ENCODE assay signal across 9 mouse cellular contexts in genomic region chr5:142909576-142910278, GRCm38 (mm10). TPM values are rescaled to one million over a fixed set of nuclear protein-coding genes. Genes with fewer than 3 reads are reported as not detected.
A peak's percentile ranks its signal among the peaks of the same experiment; 100 is the strongest.
DNase-seq lines count a peak whose midpoint lies in the region; ATAC-seq and TF ChIP-seq lines count a peak whose summit lies in the region.
"Had no signal": no experiment of that assay in that cellular context is flagged by ENCODE, and none has a peak within 500 bp of the region (broad histone marks: within the 10 kb centered on the region; RNA-seq: fewer than 3 reads in every experiment).

No protein-coding gene starts in this region.

- WGBS in embryonic facial prominence, embryonic 15.5 days = 43% methylated on average over 8 of the region's 8 CpGs
- 59% methylated on average over 8 of the region's 8 CpGs for WGBS in hindbrain, embryonic 15.5 days
- 12% methylated on average over 8 of the region's 8 CpGs for WGBS in liver, adult 2 months

- peak; percentile 64 to 76 for DNase-seq in thymus, adult 18-20 months
- DNase-seq in thymus, postnatal 25 days = no peak
- peak; percentile 77 for DNase-seq in liver, adult 2 months (ENCODE audit: extremely low read depth, low read depth, low spot score)
- DNase-seq in right cerebral cortex, postnatal 36 days (ENCODE audit: low spot score in 2 of 2) = no peak

- no peak overlapping the region for H3ac ChIP-seq in myocyte (ENCODE audit: control insufficient read depth, insufficient read length)

- peak overlapping the region; percentile 100 for H3K27ac ChIP-seq in embryonic facial prominence, embryonic 15.5 days (replicated peaks)
- peak overlapping the region; percentile 100 for H3K27ac ChIP-seq in hindbrain, embryonic 15.5 days (replicated peaks)
- peak overlapping the region; percentile 87 for H3K27ac ChIP-seq in liver, adult 2 months (replicated peaks; ENCODE audit: insufficient read depth, low read depth, low read length)

- peaks cover 7% of the 10 kb centered on the region for H3K36me3 ChIP-seq in embryonic facial prominence, embryonic 15.5 days
- H3K36me3 ChIP-seq in hindbrain, embryonic 15.5 days = peaks cover 7% of the 10 kb centered on the region
- peaks cover 7% of the 10 kb centered on the region for H3K36me3 ChIP-seq in liver, adult 2 months (ENCODE audit: control insufficient read depth, insufficient read depth, low read length)
- H3K36me3 ChIP-seq in myocyte (ENCODE audit: control insufficient read depth, insufficient read depth) = peaks cover 8% of the 10 kb centered on the region

- ATAC-seq in embryonic facial prominence, embryonic 15.5 days (ENCODE audit: insufficient number of reproducible peaks, low FRiP score, low TSS enrichment, low read depth) = no peak
- no peak for ATAC-seq in hindbrain, embryonic 15.5 days (ENCODE audit: low FRiP score, low read depth)
- no peak for ATAC-seq in frontal cortex, adult (ENCODE audit: low TSS enrichment)

- H3K79me2 ChIP-seq in liver, adult 2 months (ENCODE audit: control insufficient read depth, insufficient read depth, low read length) = peaks cover 3% of the 10 kb centered on the region; the same call in 1 of the 2 replicates
- H3K79me2 ChIP-seq in myocyte (ENCODE audit: control insufficient read depth, insufficient read depth) = peaks cover 34% of the 10 kb centered on the region

- no peaks in the 10 kb centered on the region for H3K27me3 ChIP-seq in embryonic facial prominence, embryonic 15.5 days
- H3K27me3 ChIP-seq in hindbrain, embryonic 15.5 days = no peaks in the 10 kb centered on the region
- no peaks in the 10 kb centered on the region for H3K27me3 ChIP-seq in liver, adult 2 months (ENCODE audit: control insufficient read depth, insufficient read depth, low read length)
- no peaks in the 10 kb centered on the region for H3K27me3 ChIP-seq in myocyte (ENCODE audit: control insufficient read depth, insufficient read depth, insufficient read length)

- no peak for TF ChIP-seq POLR2A in liver, adult 2 months (IDR thresholded peaks at IDR 0.05; ENCODE audit: extremely low read depth, insufficient read depth, low read length)
- TF ChIP-seq POLR2A in myocyte (IDR thresholded peaks at IDR 0.05; ENCODE audit: insufficient read length, low read depth) = peak; percentile 16

- TF ChIP-seq CTCF in liver, adult 2 months (IDR thresholded peaks at IDR 0.05; ENCODE audit: low read depth, low read length) = no peak

- peaks cover 38% of the 10 kb centered on the region for H3K4me1 ChIP-seq in embryonic facial prominence, embryonic 15.5 days
- peaks cover 32% of the 10 kb centered on the region for H3K4me1 ChIP-seq in hindbrain, embryonic 15.5 days (replicated peaks)
- H3K4me1 ChIP-seq in liver, adult 2 months (ENCODE audit: control insufficient read depth, insufficient read depth, low read length) = peaks cover 37% of the 10 kb centered on the region

- no peak overlapping the region for H3K9ac ChIP-seq in embryonic facial prominence, embryonic 15.5 days
- H3K9ac ChIP-seq in hindbrain, embryonic 15.5 days = no peak overlapping the region
- H3K9ac ChIP-seq in liver, adult 2 months (ENCODE audit: low read depth, low read length) = peak overlapping the region; percentile 12

- H3K4me3 ChIP-seq in embryonic facial prominence, embryonic 15.5 days (replicated peaks) = no peak overlapping the region
- no peak overlapping the region for H3K4me3 ChIP-seq in hindbrain, embryonic 15.5 days
- no peak overlapping the region for H3K4me3 ChIP-seq in liver, adult 2 months (ENCODE audit: insufficient read depth, low read depth, low read length)
- H3K4me3 ChIP-seq in myocyte = no peak overlapping the region
- H3K4me3 ChIP-seq: erythroblast, embryonic 14.5 days had no signal

- no peaks in the 10 kb centered on the region for H3K9me3 ChIP-seq in embryonic facial prominence, embryonic 15.5 days (replicated peaks)
- H3K9me3 ChIP-seq in hindbrain, embryonic 15.5 days = no peaks in the 10 kb centered on the region

- no peak overlapping the region for H3K4me2 ChIP-seq in embryonic facial prominence, embryonic 15.5 days (replicated peaks)
- no peak overlapping the region for H3K4me2 ChIP-seq in hindbrain, embryonic 15.5 days
- peak overlapping the region; percentile 93 for H3K4me2 ChIP-seq in myocyte (ENCODE audit: low read depth)

TF ChIP-seq in myocyte, 11 proteins besides CTCF, POLR2A, EP300 and RAD21:
- TF ChIP-seq SRF (IDR thresholded peaks at IDR 0.05; ENCODE audit: control insufficient read depth, insufficient read length, low read depth) = no peak
- no peak for TF ChIP-seq POLR2AphosphoS2 (IDR thresholded peaks at IDR 0.05; ENCODE audit: insufficient read length, low read depth)
- TF ChIP-seq USF1 (IDR thresholded peaks at IDR 0.05; ENCODE audit: low read depth) = no peak
- no peak for TF ChIP-seq TCF3 (IDR thresholded peaks at IDR 0.05; ENCODE audit: insufficient read length, low read depth)
- TF ChIP-seq MYOG (IDR thresholded peaks at IDR 0.05; ENCODE audit: control insufficient read depth in 1 of 3, insufficient read depth in 1 of 3, insufficient read length in 2 of 3, low read depth in 2 of 3) = no peak
- no peak for TF ChIP-seq E2F4 (IDR thresholded peaks at IDR 0.05; ENCODE audit: insufficient read depth)
- no peak for TF ChIP-seq TCF12 (IDR thresholded peaks at IDR 0.05; ENCODE audit: insufficient read depth, poor library complexity, severe bottlenecking)
- TF ChIP-seq CEBPB (IDR thresholded peaks at IDR 0.05; ENCODE audit: insufficient read depth, poor library complexity, severe bottlenecking) = no peak
- TF ChIP-seq MAX (IDR thresholded peaks at IDR 0.05; ENCODE audit: low read depth) = no peak
- TF ChIP-seq REST (IDR thresholded peaks at IDR 0.05; ENCODE audit: insufficient read depth, insufficient read length) = no peak
- TF ChIP-seq MYOD1 (IDR thresholded peaks at IDR 0.05; ENCODE audit: control insufficient read depth in 1 of 3, insufficient read length in 2 of 3, low read depth in 2 of 3) = no peak
TF ChIP-seq in myocyte: peak in this region for 0.

RNA-seq across cellular contexts. Expression of gene Actb, which starts 3.2 kb away (rescaled TPM):
- 12,790 and 13,060 TPM in 2 replicates for polyA plus RNA-seq in embryonic facial prominence, embryonic 15.5 days (2015; fragmentation: Nextera tagmentation; extraction: Ambion mirVana)
- 13,458 and 13,965 TPM in 2 replicates for polyA plus RNA-seq in hindbrain, embryonic 15.5 days (2015; fragmentation: Nextera tagmentation; extraction: Ambion mirVana)
- 726 and 988 TPM in 2 replicates for total RNA-seq in liver, adult 2 months (2014; rRNA removed)
- polyA plus RNA-seq in liver, adult 2 months (2012; rRNA removed) = 1,363 and 1,398 TPM in 2 replicates
- 2,198 TPM for polyA plus RNA-seq in myocyte (2012; fragmentation: generic; extraction: Trizol)

RNA-seq across cellular contexts. Expression of gene Fbxl18, which starts 14.5 kb away (rescaled TPM):
- 11.7 and 14.7 TPM in 2 replicates for polyA plus RNA-seq in embryonic facial prominence, embryonic 15.5 days (2015; fragmentation: Nextera tagmentation; extraction: Ambion mirVana)
- 30.3 and 33.3 TPM in 2 replicates for polyA plus RNA-seq in hindbrain, embryonic 15.5 days (2015; fragmentation: Nextera tagmentation; extraction: Ambion mirVana)
- total RNA-seq in liver, adult 2 months (2014; rRNA removed) = 1.5 and 2.4 TPM in 2 replicates
- polyA plus RNA-seq in liver, adult 2 months (2012; rRNA removed) = 9.3 and 10.6 TPM in 2 replicates
- 7.6 TPM for polyA plus RNA-seq in myocyte (2012; fragmentation: generic; extraction: Trizol)

RNA-seq across cellular contexts. Expression of gene Fscn1, which starts 50.4 kb away (rescaled TPM):
- polyA plus RNA-seq in embryonic facial prominence, embryonic 15.5 days (2015; fragmentation: Nextera tagmentation; extraction: Ambion mirVana) = 328 TPM in 2 replicates
- polyA plus RNA-seq in hindbrain, embryonic 15.5 days (2015; fragmentation: Nextera tagmentation; extraction: Ambion mirVana) = 488 and 506 TPM in 2 replicates
- 2.0 and 4.2 TPM in 2 replicates for total RNA-seq in liver, adult 2 months (2014; rRNA removed)
- polyA plus RNA-seq in liver, adult 2 months (2012; rRNA removed) = 3.0 and 4.4 TPM in 2 replicates
- polyA plus RNA-seq in myocyte (2012; fragmentation: generic; extraction: Trizol) = 180 TPM

Comparison
In these comparisons a context has a peak if more than half of its experiments do, and no peak if none do; other contexts are left out.
1. DNase-seq: peak in thymus, adult 18-20 months (2 of 2) and liver, adult 2 months (single experiment); none in thymus, postnatal 25 days (single experiment) and right cerebral cortex, postnatal 36 days (0 of 2).
2. RNA of gene Fscn1, which starts 50.4 kb away (polyA plus RNA-seq): 488 to 506 TPM in hindbrain, embryonic 15.5 days, 328 TPM in embryonic facial prominence, embryonic 15.5 days and 180 TPM in myocyte (single experiment); 3.0 to 4.4 TPM in liver, adult 2 months; every median in the first group is over 10 times any median in the second.
3. Peak in every context shown above with its lines, with median percentiles within 50 percentile points of each other: H3K27ac ChIP-seq.